Mouse (Mus musculus) midbrain, embryonic 13.5 days (tissue): ENCODE measurements around the gene Patl2. TPM values are rescaled to one million over a fixed set of nuclear protein-coding genes. Genes with fewer than 3 reads are reported as not detected.
"Not testable (repeated sequence)": the region's sequence is repeated elsewhere in the genome, so short reads cannot be mapped to it uniquely, and the experiment has no call there.

Experiments
- ATAC-seq: fragments of 200-750 bp; cut with Nextera tagmentation; 2 replicates; pipeline ENCODE4 v1.8.0; 2017; ENCODE audit warnings: mild to moderate bottlenecking, moderate TSS enrichment, moderate library complexity
- H3K27ac ChIP-seq: fragments of 300-500 bp; sonication (generic); 2 replicates; pipeline ENCODE4 v1.5.1; 2015; ENCODE audit warnings: inconsistent platforms, mild to moderate bottlenecking, moderate library complexity
- H3K27me3 ChIP-seq: fragments of 300-500 bp; sonication (generic); 2 replicates; pipeline ENCODE4 v1.6.1; 2015; ENCODE audit warnings: mild to moderate bottlenecking, inconsistent platforms
- H3K36me3 ChIP-seq: fragments of 300-500 bp; sonication (generic); 2 replicates; pipeline ENCODE4 v1.6.1; 2015; ENCODE audit warnings: mild to moderate bottlenecking, inconsistent platforms
- H3K4me1 ChIP-seq: fragments of 300-500 bp; sonication (generic); replicated peaks from 2 replicates; pipeline ENCODE4 v1.6.1; 2015; ENCODE audit warnings: inconsistent platforms
- H3K4me2 ChIP-seq: fragments of 300-500 bp; sonication (generic); replicated peaks from 2 replicates; pipeline ENCODE4 v1.6.1; 2015; ENCODE audit warnings: moderate library complexity, mild to moderate bottlenecking, inconsistent platforms
- H3K4me3 ChIP-seq: fragments of 300-500 bp; sonication (generic); replicated peaks from 2 replicates; pipeline ENCODE4 v1.5.1; 2015; ENCODE audit warnings: mild to moderate bottlenecking, inconsistent platforms
- H3K9ac ChIP-seq: fragments of 300-500 bp; sonication (generic); replicated peaks from 2 replicates; pipeline ENCODE4 v1.6.1; 2015; ENCODE audit warnings: mild to moderate bottlenecking, inconsistent platforms
- H3K9me3 ChIP-seq: fragments of 300-500 bp; sonication (generic); 2 replicates; pipeline ENCODE4 v1.6.1; 2016; ENCODE audit warnings: mild to moderate bottlenecking, inconsistent platforms
- WGBS: fragments of 180-500 bp; shearing (Covaris S2); methylation state at CpG from one replicate; pipeline ENCODE4 v1.1.7; 2015; 5-methylcytosine and 5-hydroxymethylcytosine counted together
- polyA plus RNA-seq: library from polyadenylated mRNA; unstranded; fragments of >200 nt; fragmentation: Nextera tagmentation; extraction: Ambion mirVana; gene quantifications from 2 replicates; pipeline ENCODE4 v1.2.1, GENCODE M21; 2015

The Patl2 gene
- polyA plus RNA-seq, 1 experiment from 2014 or later: not detected

- not testable (repeated sequence) for H3K4me2 ChIP-seq, H3K9me3 ChIP-seq, H3K4me1 ChIP-seq, ATAC-seq, H3K27ac ChIP-seq, H3K4me3 ChIP-seq, H3K9ac ChIP-seq, H3K36me3 ChIP-seq, H3K27me3 ChIP-seq
- WGBS: 96% methylated on average over 4 of the region's 4 CpGs
These were observed 31.1 kb upstream of the Patl2 start for GRCm38 (mm10) chr2:122217075-122217474.

GRCm38 (mm10) chr2:122210534-122211228, 24.7 kb upstream of the Patl2 start:
- Histone ChIP-seq H3K4me2 (no peak overlapping the region), H3K36me3 (no peaks in the 10 kb centered on the region), H3K4me1 (no peaks in the 10 kb centered on the region), H3K27ac (no peak overlapping the region), H3K9ac (no peak overlapping the region), H3K9me3 (no peaks in the 10 kb centered on the region), H3K4me3 (no peak overlapping the region), H3K27me3 (no peaks in the 10 kb centered on the region)
- WGBS: 40% methylated on average over 3 of the region's 3 CpGs
- ATAC-seq: no peak

GRCm38 (mm10) chr2:122206440-122207107, 20.6 kb upstream of the Patl2 start:
- ATAC-seq: no peak
- no peaks in the 10 kb centered on the region for H3K27me3 ChIP-seq
- H3K27ac ChIP-seq: no peak overlapping the region
- WGBS: 78% methylated on average over 2 of the region's 2 CpGs
- H3K4me1 ChIP-seq: no peaks in the 10 kb centered on the region
- H3K9me3 ChIP-seq: no peaks in the 10 kb centered on the region
- H3K36me3 ChIP-seq: no peaks in the 10 kb centered on the region
- no peak overlapping the region for H3K4me3 ChIP-seq
- no peak overlapping the region for H3K4me2 ChIP-seq
- H3K9ac ChIP-seq: no peak overlapping the region

GRCm38 (mm10) chr2:122201501-122201900, 15.5 kb upstream of the Patl2 start:
- no peak for ATAC-seq
- Histone ChIP-seq H3K4me1 (no peaks in the 10 kb centered on the region), H3K9me3 (no peaks in the 10 kb centered on the region), H3K27me3 (no peaks in the 10 kb centered on the region), H3K36me3 (no peaks in the 10 kb centered on the region), H3K27ac (no peak overlapping the region), H3K4me3 (no peak overlapping the region), H3K4me2 (no peak overlapping the region), H3K9ac (no peak overlapping the region)
- 94% methylated on average over 1 of the region's 1 CpGs for WGBS

GRCm38 (mm10) chr2:122194509-122194929, 8.5 kb upstream of the Patl2 start:
- peak; percentile 66; the same call in 1 of the 2 replicates for ATAC-seq
- H3K4me2 ChIP-seq: no peak overlapping the region
- WGBS: 42% methylated on average over 1 of the region's 1 CpGs

GRCm38 (mm10) chr2:122191849-122192248, 5.9 kb upstream of the Patl2 start:
- no peak for ATAC-seq
- no peaks in the 10 kb centered on the region for H3K36me3 ChIP-seq
- no peaks in the 10 kb centered on the region for H3K27me3 ChIP-seq
- WGBS: 81% methylated on average over 3 of the region's 3 CpGs
- no peaks in the 10 kb centered on the region for H3K4me1 ChIP-seq
- no peak overlapping the region for H3K27ac ChIP-seq
- H3K9me3 ChIP-seq: no peaks in the 10 kb centered on the region
- H3K4me2 ChIP-seq: no peak overlapping the region
- no peak overlapping the region for H3K9ac ChIP-seq
- H3K4me3 ChIP-seq: no peak overlapping the region

More at GRCm38 (mm10) chr2:122194509-122194929, 8.5 kb upstream of the Patl2 start:
- H3K9me3 ChIP-seq: no peaks in the 10 kb centered on the region
- H3K9ac ChIP-seq: no peak overlapping the region
- no peaks in the 10 kb centered on the region for H3K27me3 ChIP-seq
- no peak overlapping the region for H3K27ac ChIP-seq
- H3K36me3 ChIP-seq: no peaks in the 10 kb centered on the region
- no peak overlapping the region for H3K4me3 ChIP-seq
- no peaks in the 10 kb centered on the region for H3K4me1 ChIP-seq

- WGBS: 97% methylated on average over 3 of the region's 3 CpGs
- H3K9ac ChIP-seq: no peak overlapping the region
- H3K27ac ChIP-seq: no peak overlapping the region
- ATAC-seq: no peak
- H3K4me1 ChIP-seq: no peaks in the 10 kb centered on the region
- no peaks in the 10 kb centered on the region for H3K9me3 ChIP-seq
- H3K36me3 ChIP-seq: no peaks in the 10 kb centered on the region
- no peak overlapping the region for H3K4me3 ChIP-seq
- no peak overlapping the region for H3K4me2 ChIP-seq
- H3K27me3 ChIP-seq: no peaks in the 10 kb centered on the region
These were observed 762 bp upstream of the Patl2 start for GRCm38 (mm10) chr2:122186751-122187150.

- Histone ChIP-seq H3K4me1 (no peaks in the 10 kb centered on the region), H3K36me3 (no peaks in the 10 kb centered on the region), H3K4me3 (no peak overlapping the region), H3K27ac (no peak overlapping the region), H3K9ac (no peak overlapping the region), H3K9me3 (no peaks in the 10 kb centered on the region), H3K27me3 (no peaks in the 10 kb centered on the region), H3K4me2 (no peak overlapping the region)
- whole genome bisulfite sequencing: 90% methylated on average over 4 of the region's 4 CpGs
- no peak for ATAC-seq
These were observed 903 bp downstream of the Patl2 start for GRCm38 (mm10) chr2:122185086-122185485.

- Histone ChIP-seq H3K4me2 (no peak overlapping the region), H3K9me3 (no peaks in the 10 kb centered on the region), H3K27me3 (no peaks in the 10 kb centered on the region), H3K27ac (no peak overlapping the region), H3K9ac (no peak overlapping the region), H3K4me1 (no peaks in the 10 kb centered on the region), H3K4me3 (no peak overlapping the region), H3K36me3 (no peaks in the 10 kb centered on the region)
- 82% methylated on average over 8 of the region's 8 CpGs for WGBS
- no peak for ATAC-seq
These were observed 5.8 kb downstream of the Patl2 start for GRCm38 (mm10) chr2:122180051-122180822.

- ATAC-seq: no peak
- H3K4me2 ChIP-seq: no peak overlapping the region
- H3K36me3 ChIP-seq: no peaks in the 10 kb centered on the region
- H3K9me3 ChIP-seq: no peaks in the 10 kb centered on the region
- H3K9ac ChIP-seq: no peak overlapping the region
- H3K27me3 ChIP-seq: no peaks in the 10 kb centered on the region
- H3K27ac ChIP-seq: no peak overlapping the region
- H3K4me3 ChIP-seq: no peak overlapping the region
- WGBS: 90% methylated on average over 2 of the region's 2 CpGs
- H3K4me1 ChIP-seq: no peaks in the 10 kb centered on the region
These were observed 13.8 kb downstream of the Patl2 start for GRCm38 (mm10) chr2:122172188-122172587.

- Histone ChIP-seq H3K9ac (no peak overlapping the region), H3K9me3 (no peaks in the 10 kb centered on the region), H3K4me3 (no peak overlapping the region), H3K27me3 (no peaks in the 10 kb centered on the region), H3K27ac (no peak overlapping the region), H3K36me3 (no peaks in the 10 kb centered on the region), H3K4me2 (no peak overlapping the region), H3K4me1 (no peaks in the 10 kb centered on the region)
- WGBS: 90% methylated on average over 6 of the region's 6 CpGs
- ATAC-seq: no peak
These were observed 14.7 kb downstream of the Patl2 start for GRCm38 (mm10) chr2:122171292-122171691.

- Histone ChIP-seq H3K27ac (no peak overlapping the region), H3K4me1 (no peaks in the 10 kb centered on the region), H3K4me3 (no peak overlapping the region), H3K36me3 (no peaks in the 10 kb centered on the region), H3K9me3 (no peaks in the 10 kb centered on the region), H3K9ac (no peak overlapping the region), H3K27me3 (no peaks in the 10 kb centered on the region), H3K4me2 (no peak overlapping the region)
- no peak for ATAC-seq
- WGBS: 92% methylated on average over 11 of the region's 11 CpGs
These were observed 21.7 kb downstream of the Patl2 start for GRCm38 (mm10) chr2:122164293-122164692.
